Mouse (Mus musculus) stomach, postnatal 0 days (tissue): Measurements from ENCODE around the gene Taar7e. TPM values are rescaled to one million over a fixed set of nuclear protein-coding genes. Genes with fewer than 3 reads are reported as not detected.
"Not testable (repeated sequence)": the region's sequence is repeated elsewhere in the genome, so short reads cannot be mapped to it uniquely, and the experiment has no call there.

Experiments used
- ATAC-seq: fragments of 200-750 bp; cut with Nextera tagmentation; 2 replicates; pipeline ENCODE4 v1.8.0; 2017; ENCODE audit not compliant: low FRiP score, low TSS enrichment
- DNase-seq: peaks from one replicate; pipeline ENCODE4 v3.0.0-alpha.2; 2016; ENCODE audit warnings: low spot score
- H3K27ac ChIP-seq: fragments of 300-500 bp; sonication (generic); replicated peaks from 2 replicates; pipeline ENCODE4 v1.5.1; 2014; ENCODE audit warnings: mild to moderate bottlenecking, control low read depth
- H3K27me3 ChIP-seq: fragments of 300-500 bp; sonication (generic); 2 replicates; pipeline ENCODE4 v1.6.1; 2014; ENCODE audit warnings: low read length; ENCODE audit not compliant: control insufficient read depth, insufficient read depth
- H3K36me3 ChIP-seq: fragments of 300-500 bp; sonication (generic); 2 replicates; pipeline ENCODE4 v1.6.1; 2014; ENCODE audit warnings: low read length, mixed read lengths; ENCODE audit not compliant: control insufficient read depth, insufficient read depth
- H3K4me1 ChIP-seq: fragments of 300-500 bp; sonication (generic); replicated peaks from 2 replicates; pipeline ENCODE4 v1.6.1; 2014; ENCODE audit warnings: antibody characterized with exemption; ENCODE audit not compliant: control insufficient read depth, insufficient read depth
- H3K4me2 ChIP-seq: fragments of 300-500 bp; sonication (generic); replicated peaks from 2 replicates; pipeline ENCODE4 v1.6.1; 2014; ENCODE audit warnings: low read depth, mild to moderate bottlenecking, control low read depth, moderate library complexity
- H3K4me3 ChIP-seq: fragments of 300-500 bp; sonication (generic); 2 replicates; pipeline ENCODE4 v1.5.1; 2014; ENCODE audit warnings: low read depth, low read length, control low read depth
- H3K9ac ChIP-seq: fragments of 300-500 bp; sonication (generic); 2 replicates; pipeline ENCODE4 v1.6.1; 2014; ENCODE audit warnings: mild to moderate bottlenecking, low read length, control low read depth, mixed read lengths
- H3K9me3 ChIP-seq: fragments of 300-500 bp; sonication (generic); 2 replicates; pipeline ENCODE4 v1.6.1; 2016; ENCODE audit warnings: low read length; ENCODE audit not compliant: control insufficient read depth
- CTCF ChIP-seq: IDR thresholded peaks from 2 replicates; pipeline ENCODE4 v1.5.1; 2016; ENCODE audit warnings: antibody characterized with exemption, low read depth, mild to moderate bottlenecking, moderate library complexity
- EP300 ChIP-seq: optimal IDR thresholded peaks from 2 replicates; pipeline ENCODE3; 2016; ENCODE audit warnings: antibody characterized with exemption
- WGBS: fragments of 180-500 bp; shearing (Covaris S2); extraction: QIAGEN DNeasy Blood & Tissue Kit; methylation state at CpG from one replicate; pipeline ENCODE4 v1.1.7; 2014; 5-methylcytosine and 5-hydroxymethylcytosine counted together
- polyA plus RNA-seq: library from polyadenylated mRNA; unstranded; fragments of >200 nt; fragmentation: Nextera tagmentation; extraction: Ambion mirVana; gene quantifications from 2 replicates; pipeline ENCODE4 v1.2.1, GENCODE M21; 2015

The Taar7e gene
- polyA plus RNA-seq, 1 experiment from 2014 or later = not detected

GRCm38 (mm10) chr10:24026922-24027321 lies 10.5 kb upstream of the Taar7e start, which contains the start of gene Taar7d:
Gene Taar7d, plus strand, starts transcription at chr10:24027222.
- ATAC-seq = no peak
- H3K4me2 ChIP-seq = no peak within 1 kb of the TSS
- H3K27ac ChIP-seq = no peak within 1 kb of the TSS
- no peaks in the 10 kb centered on the region for H3K36me3 ChIP-seq
- no peak within 1 kb of the TSS for H3K4me3 ChIP-seq
- TF ChIP-seq EP300 (no peak), CTCF (no peak)
- no peaks in the 10 kb centered on the region for H3K27me3 ChIP-seq
- H3K9ac ChIP-seq = no peak within 1 kb of the TSS
- DNase-seq = no peak
- no peaks in the 10 kb centered on the region for H3K4me1 ChIP-seq
- no peaks in the 10 kb centered on the region for H3K9me3 ChIP-seq

GRCm38 (mm10) chr10:24031347-24031746 lies 6.1 kb upstream of the Taar7e start:
- H3K4me1 ChIP-seq = no peaks in the 10 kb centered on the region
- H3K27me3 ChIP-seq = no peaks in the 10 kb centered on the region
- ATAC-seq (no peak), DNase-seq (no peak)
- no peaks in the 10 kb centered on the region for H3K36me3 ChIP-seq
- no peak for TF ChIP-seq CTCF
- no peak for TF ChIP-seq EP300
- no peak overlapping the region for H3K4me3 ChIP-seq
- H3K4me2 ChIP-seq = no peak overlapping the region
- H3K9me3 ChIP-seq = no peaks in the 10 kb centered on the region
- H3K27ac ChIP-seq = no peak overlapping the region
- no peak overlapping the region for H3K9ac ChIP-seq

- Histone ChIP-seq H3K4me3 (no peak overlapping the region), H3K36me3 (no peaks in the 10 kb centered on the region), H3K27me3 (no peaks in the 10 kb centered on the region), H3K4me1 (no peaks in the 10 kb centered on the region), H3K9me3 (no peaks in the 10 kb centered on the region), H3K27ac (no peak overlapping the region), H3K4me2 (no peak overlapping the region), H3K9ac (no peak overlapping the region)
- 46% methylated on average over 2 of the region's 2 CpGs for WGBS
- no peak for DNase-seq
- TF ChIP-seq CTCF (no peak), EP300 (no peak)
- no peak for ATAC-seq
Observed at GRCm38 (mm10) chr10:24040120-24040869, 2.9 kb downstream of the Taar7e start.

- DNase-seq (no peak), ATAC-seq (no peak)
- no peak for TF ChIP-seq CTCF
- no peak for TF ChIP-seq EP300
- H3K9ac ChIP-seq = no peak within 1 kb of the TSS
- no peak within 1 kb of the TSS for H3K27ac ChIP-seq
- no peaks in the 10 kb centered on the region for H3K36me3 ChIP-seq
- no peak within 1 kb of the TSS for H3K4me3 ChIP-seq
- no peaks in the 10 kb centered on the region for H3K4me1 ChIP-seq
- no peak within 1 kb of the TSS for H3K4me2 ChIP-seq
- H3K9me3 ChIP-seq = no peaks in the 10 kb centered on the region
- H3K27me3 ChIP-seq = no peaks in the 10 kb centered on the region
Observed at GRCm38 (mm10) chr10:24049210-24049609, 11.8 kb downstream of the Taar7e start, which contains the start of gene Taar7f. Gene Taar7f, plus strand, starts transcription at chr10:24049510.

- no peak for TF ChIP-seq CTCF
- TF ChIP-seq EP300 = no peak
- no peak overlapping the region for H3K9ac ChIP-seq
- no peak overlapping the region for H3K4me3 ChIP-seq
- no peaks in the 10 kb centered on the region for H3K4me1 ChIP-seq
- whole genome bisulfite sequencing = 38% methylated on average over 5 of the region's 5 CpGs
- no peaks in the 10 kb centered on the region for H3K36me3 ChIP-seq
- H3K27ac ChIP-seq = no peak overlapping the region
- H3K9me3 ChIP-seq = no peaks in the 10 kb centered on the region
- no peaks in the 10 kb centered on the region for H3K27me3 ChIP-seq
- DNase-seq = no peak
- no peak overlapping the region for H3K4me2 ChIP-seq
- no peak for ATAC-seq
Observed at GRCm38 (mm10) chr10:24052039-24052438, 14.6 kb downstream of the Taar7e start.

GRCm38 (mm10) chr10:24058986-24059385 lies 21.6 kb downstream of the Taar7e start:
- no peaks in the 10 kb centered on the region for H3K27me3 ChIP-seq
- no peak overlapping the region for H3K27ac ChIP-seq
- TF ChIP-seq CTCF (no peak), EP300 (no peak)
- 82% methylated on average over 3 of the region's 3 CpGs for WGBS
- H3K9ac ChIP-seq = no peak overlapping the region
- ATAC-seq (no peak), DNase-seq (no peak)
- no peaks in the 10 kb centered on the region for H3K9me3 ChIP-seq
- H3K4me1 ChIP-seq = no peaks in the 10 kb centered on the region
- H3K4me2 ChIP-seq = no peak overlapping the region
- H3K4me3 ChIP-seq = no peak overlapping the region
- no peaks in the 10 kb centered on the region for H3K36me3 ChIP-seq

- DNase-seq, H3K27me3 ChIP-seq, H3K27ac ChIP-seq, H3K9ac ChIP-seq, H3K36me3 ChIP-seq, H3K4me2 ChIP-seq, H3K4me1 ChIP-seq, ATAC-seq, H3K9me3 ChIP-seq, H3K4me3 ChIP-seq: not testable (repeated sequence)
- WGBS = 22% methylated on average over 2 of the region's 2 CpGs
Observed at GRCm38 (mm10) chr10:24074751-24075150, 37.3 kb downstream of the Taar7e start.

- not testable (repeated sequence) for H3K4me2 ChIP-seq, H3K9ac ChIP-seq, H3K4me3 ChIP-seq, H3K4me1 ChIP-seq, H3K9me3 ChIP-seq, H3K27ac ChIP-seq, H3K27me3 ChIP-seq, H3K36me3 ChIP-seq, DNase-seq, ATAC-seq
- 88% methylated on average over 2 of the region's 4 CpGs for WGBS
Observed at GRCm38 (mm10) chr10:24076200-24076599, 38.8 kb downstream of the Taar7e start, which contains the start of gene Taar8a. Gene Taar8a, plus strand, starts transcription at chr10:24076500.
